Mouse (Mus musculus): ENCODE data around the gene Slc30a7.

DNA sequence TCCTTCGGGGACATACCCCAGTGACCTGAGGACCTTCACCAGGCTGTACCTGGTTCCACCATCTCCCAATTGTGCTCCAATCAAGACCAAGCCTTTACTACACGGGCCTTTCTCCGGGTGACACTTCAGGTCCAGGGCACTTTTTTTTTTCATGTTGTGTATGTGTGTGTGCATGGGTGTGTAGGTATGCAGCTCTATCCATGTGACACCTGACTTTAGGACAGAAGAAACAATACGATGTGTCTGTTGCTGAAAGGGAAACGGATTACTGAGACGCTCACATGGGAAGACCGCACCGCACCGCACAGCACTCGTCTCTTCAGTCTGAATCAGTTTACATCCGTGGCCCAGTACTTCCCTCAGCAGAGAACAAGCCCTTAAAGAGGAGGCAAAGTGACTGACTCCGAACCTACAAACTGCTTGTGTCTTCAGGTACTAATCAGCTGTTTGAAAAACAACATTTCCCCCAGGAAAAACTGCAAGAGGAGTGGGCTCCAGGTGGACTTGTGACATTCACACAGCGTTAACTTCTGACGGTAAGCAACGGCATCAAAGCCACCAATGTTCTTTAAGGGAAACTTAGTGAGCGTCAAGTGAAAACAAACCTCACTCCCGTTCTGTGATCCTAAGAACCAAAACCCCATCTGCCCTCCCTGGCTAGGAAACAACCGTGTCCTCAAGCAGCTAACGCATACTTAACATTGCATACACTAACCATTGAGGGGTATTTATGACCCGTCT is 36.0 kb downstream of the Slc30a7 start:
- TF ChIP-seq POLR2A (IDR thresholded peaks at IDR 0.05; ENCODE audit: control insufficient read depth, low read depth, low read length) (no peak), CTCF (IDR thresholded peaks at IDR 0.05; ENCODE audit: control insufficient read depth, insufficient read depth, insufficient replicate concordance, low read depth, low read length) (no peak)
